Mouse (Mus musculus) embryonic facial prominence, embryonic 14.5 days (tissue): ENCODE data around the gene Gch1. TPM values are rescaled to one million over a fixed set of nuclear protein-coding genes. Genes with fewer than 3 reads are reported as not detected.

ENCODE experiments used
- ATAC-seq: fragments of 200-750 bp; cut with Nextera tagmentation; 2 replicates; pipeline ENCODE4 v1.8.0; 2017; ENCODE audit warnings: low read depth, moderate number of reproducible peaks, moderate TSS enrichment
- DNase-seq: peaks from one replicate; pipeline ENCODE4 v3.0.0-alpha.2; 2015; ENCODE audit warnings: low spot score
- H3K27ac ChIP-seq: fragments of 300-500 bp; sonication (generic); replicated peaks from 2 replicates; pipeline ENCODE4 v1.5.1; 2014; ENCODE audit warnings: low read depth, mild to moderate bottlenecking, low read length, moderate library complexity
- H3K27me3 ChIP-seq: fragments of 300-500 bp; sonication (generic); replicated peaks from 2 replicates; pipeline ENCODE4 v1.6.1; 2014; ENCODE audit warnings: low read length; ENCODE audit not compliant: control insufficient read depth, insufficient read depth
- H3K36me3 ChIP-seq: fragments of 300-500 bp; sonication (generic); 2 replicates; pipeline ENCODE4 v1.6.1; 2014; ENCODE audit warnings: low read length, mixed read lengths; ENCODE audit not compliant: control insufficient read depth, insufficient read depth
- H3K4me1 ChIP-seq: fragments of 300-500 bp; sonication (generic); 2 replicates; pipeline ENCODE4 v1.6.1; 2014; ENCODE audit warnings: antibody characterized with exemption, low read length; ENCODE audit not compliant: control insufficient read depth, insufficient read depth
- H3K4me2 ChIP-seq: fragments of 300-500 bp; sonication (generic); 2 replicates; pipeline ENCODE4 v1.6.1; 2014; ENCODE audit warnings: low read depth, mild to moderate bottlenecking, low read length, moderate library complexity, mixed read lengths
- H3K4me3 ChIP-seq: fragments of 300-500 bp; sonication (generic); 2 replicates; pipeline ENCODE4 v1.5.1; 2014; ENCODE audit warnings: low read depth, mild to moderate bottlenecking, low read length
- H3K9ac ChIP-seq: fragments of 300-500 bp; sonication (generic); 2 replicates; pipeline ENCODE4 v1.6.1; 2014; ENCODE audit warnings: low read depth, mild to moderate bottlenecking, low read length, moderate library complexity, mixed read lengths
- H3K9me3 ChIP-seq: fragments of 300-500 bp; sonication (generic); 2 replicates; pipeline ENCODE4 v1.6.1; 2016; ENCODE audit warnings: low read length; ENCODE audit not compliant: control insufficient read depth
- WGBS: fragments of 180-500 bp; shearing (Covaris S2); extraction: QIAGEN DNeasy Blood & Tissue Kit; methylation state at CpG from one replicate; pipeline ENCODE4 v1.1.7; 2014; 5-methylcytosine and 5-hydroxymethylcytosine counted together
- polyA plus RNA-seq: library from polyadenylated mRNA; unstranded; fragments of >200 nt; fragmentation: Nextera tagmentation; extraction: Ambion mirVana; gene quantifications from 2 replicates; pipeline ENCODE4 v1.2.1, GENCODE M21; 2014

The Gch1 gene
- polyA plus RNA-seq, 1 experiment from 2014 or later, result 2.3 TPM

- no peak overlapping the region for H3K27ac ChIP-seq
- ATAC-seq (no peak), DNase-seq (no peak)
- no peak overlapping the region for H3K4me2 ChIP-seq
- H3K4me1 ChIP-seq, result peaks cover 8% of the 10 kb centered on the region; the same call in 1 of the 2 replicates
- H3K9me3 ChIP-seq, result no peaks in the 10 kb centered on the region
- WGBS, result 89% methylated on average over 5 of the region's 5 CpGs
- no peaks in the 10 kb centered on the region for H3K27me3 ChIP-seq
- no peak overlapping the region for H3K4me3 ChIP-seq
- H3K9ac ChIP-seq, result no peak overlapping the region
- no peaks in the 10 kb centered on the region for H3K36me3 ChIP-seq
Observed at GRCm38 (mm10) chr14:47178851-47179250, 10.4 kb downstream of the Gch1 start.

- Histone ChIP-seq H3K4me3 (peak overlapping the region; percentile 17), H3K4me1 (peaks cover 8% of the 10 kb centered on the region; the same call in 1 of the 2 replicates), H3K27me3 (no peaks in the 10 kb centered on the region), H3K36me3 (no peaks in the 10 kb centered on the region), H3K9me3 (no peaks in the 10 kb centered on the region), H3K27ac (0 out of 2 replicates have a peak overlapping the region, but pooled peaks have one; percentile 33), H3K4me2 (peak overlapping the region; percentile 47), H3K9ac (no peak overlapping the region)
- 28% methylated on average over 13 of the region's 13 CpGs for whole genome bisulfite sequencing
- DNase-seq (peak; percentile 59), ATAC-seq (peak; percentile 57)
Observed at GRCm38 (mm10) chr14:47177846-47178414, 11.3 kb downstream of the Gch1 start.

DNA sequence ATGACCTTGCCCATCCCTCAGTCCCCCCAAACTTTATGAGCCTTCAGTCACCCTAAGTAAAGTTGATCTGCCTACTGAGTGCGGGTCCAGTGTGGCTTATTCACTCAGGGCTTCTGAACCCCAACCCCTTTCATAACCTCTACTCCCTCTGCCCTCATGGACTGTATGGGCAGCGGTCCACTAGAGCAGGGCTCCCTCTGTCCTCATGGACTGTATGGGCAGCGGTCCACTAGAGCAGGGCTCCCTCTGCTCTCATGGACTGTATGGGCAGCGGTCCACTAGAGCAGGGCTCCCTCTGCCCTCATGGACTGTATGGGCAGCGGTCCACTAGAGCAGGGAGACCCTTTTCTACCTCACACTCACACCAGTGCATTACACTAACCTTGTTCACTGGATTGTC, 13.0 kb downstream of the Gch1 start:
- no peaks in the 10 kb centered on the region for H3K9me3 ChIP-seq
- H3K4me2 ChIP-seq, result no peak overlapping the region
- H3K27ac ChIP-seq, result no peak overlapping the region
- H3K4me3 ChIP-seq, result no peak overlapping the region
- 94% methylated on average over 5 of the region's 5 CpGs for WGBS
- no peak for DNase-seq
- no peaks in the 10 kb centered on the region for H3K36me3 ChIP-seq
- peaks cover 8% of the 10 kb centered on the region; the same call in 1 of the 2 replicates for H3K4me1 ChIP-seq
- no peaks in the 10 kb centered on the region for H3K27me3 ChIP-seq
- no peak overlapping the region for H3K9ac ChIP-seq
- ATAC-seq, result no peak

DNA sequence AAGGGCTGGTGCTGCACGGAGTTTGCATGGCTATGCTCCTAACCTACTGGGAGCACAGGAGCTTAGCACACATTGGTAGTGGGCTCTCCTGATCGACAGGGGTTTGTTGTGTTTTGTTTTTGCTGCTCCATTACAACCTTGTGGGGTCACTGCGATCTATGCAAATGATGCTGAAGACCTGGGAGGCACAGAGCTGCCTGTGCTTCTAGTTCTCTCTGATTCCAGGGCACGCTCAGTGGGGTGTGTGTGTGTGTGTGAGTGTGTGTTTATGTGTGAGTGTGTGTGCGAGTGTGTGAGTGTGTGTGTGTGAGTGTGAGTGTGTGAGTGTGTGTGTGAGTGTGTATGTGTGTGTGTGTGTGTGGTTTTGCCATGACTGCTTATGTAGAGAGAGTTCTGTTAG, 14.1 kb downstream of the Gch1 start:
- DNase-seq (no peak), ATAC-seq (no peak)
- Histone ChIP-seq H3K4me1 (peaks cover 8% of the 10 kb centered on the region; the same call in 1 of the 2 replicates), H3K9me3 (no peaks in the 10 kb centered on the region), H3K4me2 (no peak overlapping the region), H3K27ac (no peak overlapping the region), H3K9ac (no peak overlapping the region), H3K27me3 (no peaks in the 10 kb centered on the region), H3K36me3 (no peaks in the 10 kb centered on the region), H3K4me3 (no peak overlapping the region)
- WGBS, result 80% methylated on average over 5 of the region's 5 CpGs

DNA sequence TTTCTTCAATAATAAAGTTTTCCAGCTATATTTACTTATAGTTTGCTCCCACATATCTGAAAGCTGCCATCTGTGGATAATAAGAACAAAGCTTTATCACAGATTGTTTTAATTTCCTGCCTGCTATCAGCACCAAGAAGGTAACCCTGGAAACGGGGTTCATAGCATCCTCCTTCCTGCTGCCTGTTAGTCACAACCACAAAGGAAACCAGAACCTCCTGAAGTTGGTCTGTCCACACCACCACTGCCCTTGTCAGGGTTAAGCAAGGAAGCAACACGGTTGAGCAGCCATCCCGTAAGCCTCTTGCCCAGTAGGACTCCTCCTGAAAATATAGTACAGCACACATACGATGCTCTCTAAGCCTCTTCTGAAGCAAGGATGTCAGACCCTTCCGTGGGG, 17.1 kb downstream of the Gch1 start:
- Histone ChIP-seq H3K27ac (no peak overlapping the region), H3K4me1 (no peaks in the 10 kb centered on the region), H3K4me3 (no peak overlapping the region), H3K4me2 (no peak overlapping the region), H3K9me3 (no peaks in the 10 kb centered on the region), H3K9ac (no peak overlapping the region), H3K27me3 (no peaks in the 10 kb centered on the region), H3K36me3 (no peaks in the 10 kb centered on the region)
- WGBS, result 51% methylated on average over 5 of the region's 5 CpGs
- ATAC-seq (no peak), DNase-seq (no peak)

- Histone ChIP-seq H3K4me1 (no peaks in the 10 kb centered on the region), H3K4me3 (no peak overlapping the region), H3K36me3 (no peaks in the 10 kb centered on the region), H3K9ac (no peak overlapping the region), H3K27ac (no peak overlapping the region), H3K9me3 (no peaks in the 10 kb centered on the region), H3K27me3 (no peaks in the 10 kb centered on the region), H3K4me2 (no peak overlapping the region)
- DNase-seq, result no peak
- WGBS, result 62% methylated on average over 3 of the region's 3 CpGs
- no peak for ATAC-seq
Observed at GRCm38 (mm10) chr14:47170499-47171109, 18.6 kb downstream of the Gch1 start.

GRCm38 (mm10) chr14:47169677-47170410, 19.4 kb downstream of the Gch1 start:
- ATAC-seq (no peak), DNase-seq (no peak)
- H3K9ac ChIP-seq, result no peak overlapping the region
- 58% methylated on average over 9 of the region's 9 CpGs for WGBS
- H3K4me2 ChIP-seq, result no peak overlapping the region
- H3K4me3 ChIP-seq, result no peak overlapping the region
- H3K27me3 ChIP-seq, result no peaks in the 10 kb centered on the region
- H3K27ac ChIP-seq, result no peak overlapping the region
- H3K4me1 ChIP-seq, result no peaks in the 10 kb centered on the region
- no peaks in the 10 kb centered on the region for H3K9me3 ChIP-seq
- H3K36me3 ChIP-seq, result no peaks in the 10 kb centered on the region

DNA sequence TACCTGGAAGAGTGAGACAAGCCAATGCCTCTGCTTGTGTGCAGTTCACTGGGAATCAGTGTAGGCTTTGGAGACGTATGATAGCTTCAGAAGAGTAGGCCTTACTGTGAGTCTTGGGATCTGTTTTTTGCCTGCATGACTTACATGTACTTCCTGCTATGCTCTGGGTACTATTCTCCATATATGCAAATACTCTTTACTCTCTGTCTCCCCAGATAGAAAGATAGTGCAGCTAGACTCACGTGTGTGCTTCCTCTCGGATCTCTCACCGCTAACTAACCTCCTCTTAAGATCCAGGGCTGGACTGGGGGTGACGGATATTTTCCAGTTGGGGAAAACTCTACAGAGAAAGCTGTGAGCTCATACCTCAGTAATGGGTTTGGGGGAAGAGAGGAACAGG, 23.5 kb downstream of the Gch1 start:
- Histone ChIP-seq H3K9me3 (no peaks in the 10 kb centered on the region), H3K4me1 (no peaks in the 10 kb centered on the region), H3K4me3 (no peak overlapping the region), H3K27ac (no peak overlapping the region), H3K36me3 (no peaks in the 10 kb centered on the region), H3K9ac (no peak overlapping the region), H3K4me2 (no peak overlapping the region), H3K27me3 (no peaks in the 10 kb centered on the region)
- 87% methylated on average over 5 of the region's 5 CpGs for WGBS
- no peak for ATAC-seq
- DNase-seq, result no peak
